Mouse (Mus musculus): ENCODE data around the gene Rasal2. TPM values are rescaled to one million over a fixed set of nuclear protein-coding genes. Genes with fewer than 3 reads are reported as not detected.

Gene Rasal2
- polyA plus RNA-seq, 1 experiment from 2014 or later, result 16.0 TPM

- 80% methylated on average over 1 of the region's 1 CpGs for WGBS
- no peak overlapping the region for H3K4me3 ChIP-seq
- H3K27ac ChIP-seq, result no peak overlapping the region
- H3K4me2 ChIP-seq, result no peak overlapping the region
- ATAC-seq (replicated peaks; ENCODE audit: insufficient number of reproducible peaks, insufficient read depth, low FRiP score, low read depth), result no peak
- H3K27me3 ChIP-seq, result no peaks in the 10 kb centered on the region
- no peaks in the 10 kb centered on the region for H3K4me1 ChIP-seq (replicated peaks)
- no peak overlapping the region for H3K9ac ChIP-seq
- H3K9me3 ChIP-seq (replicated peaks), result no peaks in the 10 kb centered on the region
- no peaks in the 10 kb centered on the region for H3K36me3 ChIP-seq
Observed at GRCm38 (mm10) chr1:157323091-157323490, 89.3 kb downstream of the Rasal2 start.

DNA sequence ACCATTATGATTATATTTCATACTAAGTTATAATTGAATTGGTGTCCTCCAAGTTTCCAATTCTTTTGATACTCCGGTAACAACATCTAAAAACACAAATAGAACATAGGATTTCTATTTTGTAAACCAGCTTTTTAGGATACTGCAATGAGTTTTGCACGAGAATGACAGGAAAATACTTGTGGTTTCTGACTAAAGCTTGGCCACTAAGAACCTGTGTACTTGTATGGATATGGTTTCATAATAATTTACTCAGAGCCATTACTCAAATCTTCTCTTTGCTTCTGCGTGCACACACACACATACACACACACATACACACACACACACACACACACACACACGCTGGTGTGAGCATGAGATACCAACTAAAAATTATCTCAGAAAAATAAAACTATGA lies 93.5 kb downstream of the Rasal2 start:
- no peak overlapping the region for H3K9ac ChIP-seq

GRCm38 (mm10) chr1:157301266-157301665 lies 111.1 kb downstream of the Rasal2 start:
- Histone ChIP-seq H3K36me3 (no peaks in the 10 kb centered on the region; the same call in 1 of the 2 replicates), H3K4me2 (no peak overlapping the region), H3K9me3 (replicated peaks) (no peaks in the 10 kb centered on the region), H3K4me1 (replicated peaks) (no peaks in the 10 kb centered on the region), H3K4me3 (no peak overlapping the region), H3K9ac (no peak overlapping the region), H3K27me3 (no peaks in the 10 kb centered on the region), H3K27ac (no peak overlapping the region)
- ATAC-seq (replicated peaks; ENCODE audit: insufficient number of reproducible peaks, insufficient read depth, low FRiP score, low read depth), result no peak
- 36% methylated on average over 1 of the region's 1 CpGs for WGBS

More for the DNA sequence above, 93.5 kb downstream of the Rasal2 start:
- Histone ChIP-seq H3K4me2 (no peak overlapping the region), H3K27ac (no peak overlapping the region), H3K4me3 (no peak overlapping the region), H3K9me3 (replicated peaks) (no peaks in the 10 kb centered on the region), H3K4me1 (replicated peaks) (no peaks in the 10 kb centered on the region), H3K36me3 (no peaks in the 10 kb centered on the region), H3K27me3 (no peaks in the 10 kb centered on the region)
- WGBS, result 87% methylated on average over 4 of the region's 4 CpGs
- ATAC-seq (replicated peaks; ENCODE audit: insufficient number of reproducible peaks, insufficient read depth, low FRiP score, low read depth), result no peak

DNA sequence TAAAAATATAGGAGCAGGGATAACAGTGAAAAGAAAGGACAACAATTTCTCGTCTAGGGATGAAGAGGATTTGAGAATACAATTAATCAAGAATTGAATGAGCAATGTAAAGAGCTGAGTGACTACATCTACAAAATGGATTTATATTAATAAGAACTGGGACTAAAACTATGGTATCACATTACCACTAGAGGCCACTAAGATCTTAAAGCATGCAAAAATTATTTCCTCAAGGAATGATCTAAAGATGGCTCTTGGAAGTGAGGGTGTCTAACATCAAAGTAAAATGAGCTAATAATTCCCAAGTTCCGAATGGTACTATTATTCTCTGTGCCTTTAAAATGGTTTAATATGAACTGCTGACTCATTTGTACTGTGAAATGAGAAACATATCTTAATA lies 112.8 kb downstream of the Rasal2 start:
- Histone ChIP-seq H3K4me3 (no peak overlapping the region), H3K4me2 (no peak overlapping the region), H3K9me3 (replicated peaks) (no peaks in the 10 kb centered on the region), H3K9ac (no peak overlapping the region), H3K27ac (no peak overlapping the region), H3K36me3 (no peaks in the 10 kb centered on the region; the same call in 1 of the 2 replicates), H3K4me1 (replicated peaks) (peaks cover 2% of the 10 kb centered on the region; the same call in 1 of the 2 replicates), H3K27me3 (no peaks in the 10 kb centered on the region)
- 79% methylated on average over 2 of the region's 2 CpGs for WGBS
- no peak for ATAC-seq (replicated peaks; ENCODE audit: insufficient number of reproducible peaks, insufficient read depth, low FRiP score, low read depth)

GRCm38 (mm10) chr1:157298990-157299389 lies 113.4 kb downstream of the Rasal2 start:
- ATAC-seq (replicated peaks; ENCODE audit: insufficient number of reproducible peaks, insufficient read depth, low FRiP score, low read depth), result no peak
- 78% methylated on average over 2 of the region's 2 CpGs for WGBS
- peaks cover 2% of the 10 kb centered on the region; the same call in 1 of the 2 replicates for H3K4me1 ChIP-seq (replicated peaks)
- H3K4me2 ChIP-seq, result no peak overlapping the region
- H3K36me3 ChIP-seq, result no peaks in the 10 kb centered on the region; the same call in 1 of the 2 replicates
- no peaks in the 10 kb centered on the region for H3K27me3 ChIP-seq
- no peak overlapping the region for H3K9ac ChIP-seq
- no peaks in the 10 kb centered on the region for H3K9me3 ChIP-seq (replicated peaks)
- H3K4me3 ChIP-seq, result no peak overlapping the region
- no peak overlapping the region for H3K27ac ChIP-seq

GRCm38 (mm10) chr1:157297137-157297536 lies 115.3 kb downstream of the Rasal2 start:
- WGBS, result 67% methylated on average over 1 of the region's 1 CpGs
- no peak for ATAC-seq (replicated peaks; ENCODE audit: insufficient number of reproducible peaks, insufficient read depth, low FRiP score, low read depth)
- Histone ChIP-seq H3K4me2 (no peak overlapping the region), H3K9me3 (replicated peaks) (no peaks in the 10 kb centered on the region), H3K27me3 (no peaks in the 10 kb centered on the region), H3K9ac (no peak overlapping the region), H3K27ac (no peak overlapping the region), H3K36me3 (no peaks in the 10 kb centered on the region; the same call in 1 of the 2 replicates), H3K4me1 (replicated peaks) (peaks cover 2% of the 10 kb centered on the region; the same call in 1 of the 2 replicates), H3K4me3 (no peak overlapping the region)

DNA sequence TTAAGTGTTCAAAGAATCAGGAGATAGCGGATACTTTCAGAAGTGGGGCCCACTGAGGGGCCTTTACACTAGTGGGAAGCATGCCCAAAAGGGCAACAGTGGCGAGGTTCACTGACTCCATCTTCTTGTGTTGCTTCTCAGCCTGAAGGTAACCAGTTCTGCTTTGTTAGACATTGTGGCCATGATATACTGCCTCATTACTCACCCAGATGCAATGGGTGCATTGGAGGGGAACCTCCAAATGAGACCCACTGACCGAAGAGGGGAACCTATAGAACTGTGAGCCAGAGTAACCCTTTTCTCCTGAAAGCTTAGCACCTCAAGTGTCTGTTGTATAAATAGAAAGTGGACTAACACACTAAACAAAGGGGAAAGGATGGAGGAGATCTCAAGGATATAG lies 116.5 kb downstream of the Rasal2 start:
- 88% methylated on average over 3 of the region's 3 CpGs for WGBS
- no peak for ATAC-seq (replicated peaks; ENCODE audit: insufficient number of reproducible peaks, insufficient read depth, low FRiP score, low read depth)
- no peaks in the 10 kb centered on the region; the same call in 1 of the 2 replicates for H3K36me3 ChIP-seq

DNA sequence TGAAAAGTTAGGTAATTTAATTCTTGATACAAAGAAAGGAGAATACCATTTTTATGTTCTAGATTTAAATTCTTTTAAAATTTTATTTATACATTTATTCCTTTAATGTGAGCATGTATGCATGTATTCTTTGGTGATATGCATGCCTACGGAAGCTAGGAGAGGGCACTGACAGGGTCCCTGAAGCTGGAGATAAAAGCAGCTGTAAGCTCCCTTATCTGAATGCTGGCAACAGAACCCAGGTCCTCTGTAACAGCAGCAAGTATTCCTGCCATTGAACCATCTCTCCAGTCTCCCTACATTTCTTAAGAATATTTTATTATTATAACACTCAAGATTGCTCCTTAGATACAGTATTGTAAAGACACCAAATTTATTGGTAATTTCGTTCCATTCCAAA lies 122.2 kb downstream of the Rasal2 start:
- Histone ChIP-seq H3K9me3 (replicated peaks) (no peaks in the 10 kb centered on the region), H3K4me2 (no peak overlapping the region), H3K36me3 (no peaks in the 10 kb centered on the region), H3K9ac (no peak overlapping the region), H3K27me3 (no peaks in the 10 kb centered on the region), H3K27ac (no peak overlapping the region), H3K4me3 (no peak overlapping the region), H3K4me1 (replicated peaks) (no peaks in the 10 kb centered on the region; the same call in 1 of the 2 replicates)
- WGBS, result 61% methylated on average over 2 of the region's 2 CpGs
- no peak for ATAC-seq (replicated peaks; ENCODE audit: insufficient number of reproducible peaks, insufficient read depth, low FRiP score, low read depth)

More for the DNA sequence above, 116.5 kb downstream of the Rasal2 start:
- Histone ChIP-seq H3K4me2 (no peak overlapping the region), H3K27me3 (no peaks in the 10 kb centered on the region), H3K27ac (no peak overlapping the region), H3K9me3 (replicated peaks) (no peaks in the 10 kb centered on the region), H3K9ac (no peak overlapping the region), H3K4me3 (no peak overlapping the region), H3K4me1 (replicated peaks) (peaks cover 2% of the 10 kb centered on the region; the same call in 1 of the 2 replicates)

- Histone ChIP-seq H3K9ac (no peak overlapping the region), H3K27ac (no peak overlapping the region), H3K36me3 (no peaks in the 10 kb centered on the region), H3K4me3 (no peak overlapping the region), H3K4me2 (no peak overlapping the region), H3K9me3 (replicated peaks) (no peaks in the 10 kb centered on the region), H3K4me1 (replicated peaks) (no peaks in the 10 kb centered on the region; the same call in 1 of the 2 replicates), H3K27me3 (no peaks in the 10 kb centered on the region)
- no peak for ATAC-seq (replicated peaks; ENCODE audit: insufficient number of reproducible peaks, insufficient read depth, low FRiP score, low read depth)
- 81% methylated on average over 2 of the region's 2 CpGs for WGBS
Observed at GRCm38 (mm10) chr1:157289251-157289650, 123.1 kb downstream of the Rasal2 start.

- H3K4me1 ChIP-seq (replicated peaks), result no peaks in the 10 kb centered on the region
- no peak overlapping the region for H3K4me3 ChIP-seq
- no peaks in the 10 kb centered on the region for H3K36me3 ChIP-seq
- no peak overlapping the region for H3K4me2 ChIP-seq
- no peaks in the 10 kb centered on the region for H3K9me3 ChIP-seq (replicated peaks)
- no peak for ATAC-seq (replicated peaks; ENCODE audit: insufficient number of reproducible peaks, insufficient read depth, low FRiP score, low read depth)
- no peak overlapping the region for H3K27ac ChIP-seq
- 5% methylated on average over 4 of the region's 4 CpGs for WGBS
- no peaks in the 10 kb centered on the region for H3K27me3 ChIP-seq
- no peak overlapping the region for H3K9ac ChIP-seq
Observed at GRCm38 (mm10) chr1:157286561-157286960, 125.8 kb downstream of the Rasal2 start.

GRCm38 (mm10) chr1:157285366-157285765 lies 127.0 kb downstream of the Rasal2 start:
- Histone ChIP-seq H3K9ac (no peak overlapping the region), H3K27ac (no peak overlapping the region), H3K4me2 (no peak overlapping the region), H3K36me3 (no peaks in the 10 kb centered on the region), H3K9me3 (replicated peaks) (no peaks in the 10 kb centered on the region), H3K27me3 (no peaks in the 10 kb centered on the region), H3K4me3 (no peak overlapping the region), H3K4me1 (replicated peaks) (no peaks in the 10 kb centered on the region)
- no peak for ATAC-seq (replicated peaks; ENCODE audit: insufficient number of reproducible peaks, insufficient read depth, low FRiP score, low read depth)
- 82% methylated on average over 3 of the region's 3 CpGs for WGBS

- Histone ChIP-seq H3K36me3 (no peaks in the 10 kb centered on the region), H3K27me3 (no peaks in the 10 kb centered on the region), H3K4me2 (no peak overlapping the region), H3K4me3 (no peak overlapping the region), H3K9me3 (replicated peaks) (no peaks in the 10 kb centered on the region), H3K27ac (no peak overlapping the region), H3K4me1 (replicated peaks) (peaks cover 2% of the 10 kb centered on the region; the same call in 1 of the 2 replicates), H3K9ac (no peak overlapping the region)
- ATAC-seq (replicated peaks; ENCODE audit: insufficient number of reproducible peaks, insufficient read depth, low FRiP score, low read depth), result no peak
Observed at GRCm38 (mm10) chr1:157280781-157281180, 131.6 kb downstream of the Rasal2 start.

Data from heart, embryonic 15.5 days (tissue).